Mouse (Mus musculus) CH12.LX (cell line): Measurements from ENCODE around the gene Sec14l1.

Experiments
- CTCF ChIP-seq, 2 experiments: IDR thresholded peaks in 1 of 2; conservative IDR thresholded peaks in 1 of 2; 2 replicates each; pipeline ENCODE4 v1.5.1; 2011 to 2012; ENCODE audit warnings: low read depth in 2 of 2, low read length in 2 of 2, improper control_type of control experiment in 1 of 2, inconsistent platforms in 1 of 2, mild to moderate bottlenecking in 1 of 2, moderate library complexity in 1 of 2
- GABPA ChIP-seq: IDR thresholded peaks from 2 replicates; pipeline ENCODE4 v1.6.1; 2012; ENCODE audit warnings: low read depth, low read length, improper control_type of control experiment, inconsistent platforms; ENCODE audit not compliant: insufficient replicate concordance
- MAFK ChIP-seq: IDR thresholded peaks from 2 replicates; pipeline ENCODE4 v1.6.1; 2011; ENCODE audit warnings: low read length, improper control_type of control experiment; ENCODE audit not compliant: insufficient replicate concordance
- POLR2A ChIP-seq: IDR thresholded peaks from 2 replicates; pipeline ENCODE4 v1.6.1; 2011; ENCODE audit warnings: low read depth, mild to moderate bottlenecking, improper control_type of control experiment, low read length
- TBP ChIP-seq: conservative IDR thresholded peaks from 2 replicates; pipeline ENCODE4 v1.6.1; 2011; ENCODE audit warnings: low read depth, low read length, improper control_type of control experiment
- UBTF ChIP-seq: IDR thresholded peaks from 2 replicates; pipeline ENCODE4 v1.6.1; 2012; ENCODE audit warnings: low read depth, mild to moderate bottlenecking, inconsistent platforms, low read length, improper control_type of control experiment, moderate library complexity
- ZC3H11A ChIP-seq: IDR thresholded peaks from 2 replicates; pipeline ENCODE4 v1.6.1; 2012; ENCODE audit warnings: low read depth, mild to moderate bottlenecking, inconsistent platforms, low read length, improper control_type of control experiment

DNA sequence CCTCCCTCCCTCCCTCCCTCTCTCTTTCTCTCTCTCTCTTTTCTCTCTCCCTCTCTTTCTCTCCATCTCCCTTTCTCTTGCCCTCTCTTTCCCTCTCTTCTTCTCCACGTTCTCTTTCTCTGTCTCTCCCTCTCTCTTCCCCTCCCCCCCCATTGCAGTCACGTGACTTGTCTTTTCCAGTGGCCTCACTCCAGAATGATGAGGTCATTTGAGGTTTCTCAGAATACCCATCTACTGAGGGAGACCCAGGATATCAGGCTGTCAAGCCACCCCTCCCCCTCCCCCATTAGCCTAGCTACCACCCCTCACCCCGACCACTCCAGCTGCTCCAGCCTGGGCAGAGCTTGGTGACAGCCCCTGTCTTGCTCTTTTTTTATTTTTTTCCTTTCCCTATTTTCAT is 68.3 kb downstream of the Sec14l1 start:
- TF ChIP-seq CTCF (conservative IDR thresholded peaks at IDR 0.05 in 1 of 2, IDR thresholded peaks at IDR 0.05 in 1 of 2; ENCODE audit: low read depth in 2 of 2, low read length in 2 of 2): no peak
- TF ChIP-seq POLR2A: no peak
- no peak for TF ChIP-seq ZC3H11A
- no peak for TF ChIP-seq TBP
- TF ChIP-seq MAFK: no peak
- no peak for TF ChIP-seq GABPA
- no peak for TF ChIP-seq UBTF
